Mouse (Mus musculus) midbrain, embryonic 14.5 days (tissue): ENCODE measurements around the gene Eda. TPM values are rescaled to one million over a fixed set of nuclear protein-coding genes. Genes with fewer than 3 reads are reported as not detected.

Experiments
- ATAC-seq: fragments of 200-750 bp; cut with Nextera tagmentation; 2 replicates; pipeline ENCODE4 v1.8.0; 2017; ENCODE audit warnings: moderate number of reproducible peaks, moderate library complexity; ENCODE audit not compliant: low FRiP score, low TSS enrichment
- DNase-seq: peaks from one replicate; pipeline ENCODE4 v3.0.0-alpha.2; 2015
- H3K27ac ChIP-seq: fragments of 300-500 bp; sonication (generic); replicated peaks from 2 replicates; pipeline ENCODE4 v1.5.1; 2014; ENCODE audit warnings: mild to moderate bottlenecking, low read depth, low read length, moderate library complexity
- H3K27me3 ChIP-seq: fragments of 300-500 bp; sonication (generic); 2 replicates; pipeline ENCODE4 v1.6.1; 2014; ENCODE audit warnings: low read length, control low read depth, mixed read lengths; ENCODE audit not compliant: control insufficient read depth, insufficient read depth
- H3K36me3 ChIP-seq: fragments of 300-500 bp; sonication (generic); 2 replicates; pipeline ENCODE4 v1.6.1; 2014; ENCODE audit warnings: low read length, control low read depth; ENCODE audit not compliant: control insufficient read depth, insufficient read depth
- H3K4me1 ChIP-seq: fragments of 300-500 bp; sonication (generic); 2 replicates; pipeline ENCODE4 v1.6.1; 2014; ENCODE audit warnings: mild to moderate bottlenecking, antibody characterized with exemption, low read length, control low read depth; ENCODE audit not compliant: control insufficient read depth, insufficient read depth
- H3K4me2 ChIP-seq: fragments of 300-500 bp; sonication (generic); 2 replicates; pipeline ENCODE4 v1.6.1; 2014; ENCODE audit warnings: mild to moderate bottlenecking, low read length, moderate library complexity
- H3K4me3 ChIP-seq: fragments of 300-500 bp; sonication (generic); replicated peaks from 2 replicates; pipeline ENCODE4 v1.5.1; 2014; ENCODE audit warnings: low read depth, low read length
- H3K9ac ChIP-seq: fragments of 300-500 bp; sonication (generic); replicated peaks from 2 replicates; pipeline ENCODE4 v1.6.1; 2014; ENCODE audit warnings: mild to moderate bottlenecking, low read length, moderate library complexity
- H3K9me3 ChIP-seq: fragments of 300-500 bp; sonication (generic); 2 replicates; pipeline ENCODE4 v1.6.1; 2016; ENCODE audit warnings: low read length, control low read depth, mixed read lengths; ENCODE audit not compliant: control insufficient read depth
- WGBS: fragments of 180-500 bp; shearing (Covaris S2); extraction: QIAGEN DNeasy Blood & Tissue Kit; methylation state at CpG from one replicate; pipeline ENCODE4 v1.1.7; 2014; 5-methylcytosine and 5-hydroxymethylcytosine counted together
- polyA plus RNA-seq: library from polyadenylated mRNA; unstranded; fragments of >200 nt; fragmentation: Nextera tagmentation; extraction: Ambion mirVana; gene quantifications from 2 replicates; pipeline ENCODE4 v1.2.1, GENCODE M21; 2014

Eda gene
- polyA plus RNA-seq = 1.4 and 2.1 TPM in 2 replicates

DNA sequence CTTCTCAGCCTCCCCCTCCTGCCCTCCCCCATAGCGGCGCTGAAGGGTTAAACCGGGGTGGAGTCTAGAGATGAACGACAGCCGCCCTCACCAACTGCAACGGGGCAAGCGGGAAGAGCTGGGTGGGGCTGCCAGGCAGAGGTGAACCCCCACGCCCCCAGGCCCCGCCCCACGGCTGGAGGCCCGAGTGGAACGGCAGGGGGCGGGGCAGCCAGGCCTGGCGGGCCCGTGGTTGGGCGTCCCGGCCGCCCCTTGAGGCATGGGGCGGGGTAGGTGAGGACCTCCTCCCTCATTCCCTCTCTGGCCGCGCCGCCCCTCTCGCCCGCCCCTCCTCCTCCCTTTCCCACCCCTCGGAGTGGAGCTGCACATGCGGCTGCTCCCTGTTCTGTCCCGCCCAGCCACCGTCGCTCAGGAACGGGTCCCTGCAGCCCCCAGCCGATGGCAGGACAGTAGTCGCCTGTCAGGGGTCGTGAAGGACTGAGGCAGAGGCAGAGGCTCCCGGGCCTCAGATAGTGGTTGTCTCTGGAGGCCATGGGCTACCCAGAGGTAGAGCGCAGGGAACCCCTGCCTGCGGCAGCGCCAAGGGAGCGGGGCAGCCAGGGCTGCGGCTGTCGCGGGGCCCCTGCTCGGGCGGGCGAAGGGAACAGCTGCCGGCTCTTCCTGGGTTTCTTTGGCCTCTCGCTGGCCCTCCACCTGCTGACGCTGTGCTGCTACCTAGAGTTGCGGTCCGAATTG is at the start of gene Eda:
Eda (plus strand) TSS at position 357 of the 735 bp plus-strand sequence.
- DNase-seq = peak; percentile 89
- Histone ChIP-seq H3K4me1 (no peaks in the 10 kb centered on the region), H3K27me3 (peaks cover 12% of the 10 kb centered on the region; the same call in 1 of the 2 replicates), H3K4me3 (peak within 1 kb of the TSS; percentile 50), H3K9me3 (no peaks in the 10 kb centered on the region), H3K4me2 (peak within 1 kb of the TSS; percentile 78), H3K36me3 (no peaks in the 10 kb centered on the region), H3K27ac (no peak within 1 kb of the TSS), H3K9ac (peak within 1 kb of the TSS; percentile 45)
- peak; percentile 97 for ATAC-seq
- WGBS = 33% methylated on average over 46 of the region's 49 CpGs

- DNase-seq (no peak), ATAC-seq (no peak)
- no peak overlapping the region for H3K4me3 ChIP-seq
- no peaks in the 10 kb centered on the region for H3K36me3 ChIP-seq
- H3K27me3 ChIP-seq = no peaks in the 10 kb centered on the region
- H3K4me1 ChIP-seq = no peaks in the 10 kb centered on the region
- H3K9me3 ChIP-seq = no peaks in the 10 kb centered on the region
- no peak overlapping the region for H3K4me2 ChIP-seq
- 70% methylated on average over 4 of the region's 4 CpGs for WGBS
- H3K9ac ChIP-seq = no peak overlapping the region
- H3K27ac ChIP-seq = no peak overlapping the region
These were observed 14.4 kb upstream of the Eda start for GRCm38 (mm10) chrX:99961002-99961401.

- Histone ChIP-seq H3K27ac (no peak overlapping the region), H3K4me1 (no peaks in the 10 kb centered on the region), H3K27me3 (no peaks in the 10 kb centered on the region), H3K9ac (no peak overlapping the region), H3K36me3 (no peaks in the 10 kb centered on the region), H3K4me3 (no peak overlapping the region), H3K4me2 (no peak overlapping the region), H3K9me3 (no peaks in the 10 kb centered on the region)
- ATAC-seq = no peak
- DNase-seq = no peak
- 68% methylated on average over 1 of the region's 1 CpGs for WGBS
These were observed 5.3 kb upstream of the Eda start for GRCm38 (mm10) chrX:99970111-99970510.

DNA sequence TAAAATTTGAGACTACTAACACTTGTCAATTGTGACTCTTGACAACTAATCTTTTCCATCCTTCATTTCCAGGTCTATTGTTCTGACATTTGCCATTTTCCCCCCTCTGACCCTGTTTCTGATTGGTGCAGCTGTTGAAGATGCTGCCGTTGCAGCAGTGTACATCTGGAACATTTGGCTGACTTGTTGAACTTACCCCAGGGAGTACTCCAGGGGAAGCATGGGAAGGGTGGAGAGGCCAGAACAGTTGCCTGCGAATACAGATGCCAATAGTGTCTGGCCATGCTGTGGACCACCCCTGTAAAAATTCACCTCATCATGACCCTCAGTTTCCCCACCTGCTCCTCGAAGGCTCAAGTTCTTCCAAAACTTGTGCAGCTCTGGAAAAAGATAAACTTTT is 1.0 kb upstream of the Eda start:
- Histone ChIP-seq H3K4me2 (no peak overlapping the region), H3K4me3 (no peak overlapping the region), H3K27me3 (peaks cover 12% of the 10 kb centered on the region; the same call in 1 of the 2 replicates), H3K27ac (no peak overlapping the region), H3K9ac (no peak overlapping the region), H3K36me3 (no peaks in the 10 kb centered on the region), H3K4me1 (no peaks in the 10 kb centered on the region), H3K9me3 (no peaks in the 10 kb centered on the region)
- DNase-seq = no peak
- ATAC-seq = no peak
- 61% methylated on average over 3 of the region's 3 CpGs for WGBS

DNA sequence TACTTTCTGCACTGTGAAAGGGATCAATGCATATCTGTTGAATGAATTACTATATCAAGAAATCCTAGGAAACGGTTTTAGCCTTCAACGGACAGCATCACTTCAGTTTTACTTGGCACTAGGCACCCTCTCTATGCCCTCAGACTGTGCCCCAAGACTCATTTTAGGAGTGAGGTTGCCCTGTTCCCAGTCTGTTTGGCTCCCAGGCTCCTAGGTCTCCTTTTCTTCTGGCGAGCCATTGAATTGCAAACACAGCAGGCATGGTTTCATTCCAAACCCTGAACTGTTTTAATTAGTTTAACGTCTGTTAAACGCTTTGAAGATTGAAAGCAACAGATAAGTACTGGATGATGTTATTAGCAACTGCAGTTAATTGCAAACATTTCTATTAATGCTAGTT is 603 bp upstream of the Eda start:
- Histone ChIP-seq H3K27me3 (peaks cover 12% of the 10 kb centered on the region; the same call in 1 of the 2 replicates), H3K4me2 (peak overlapping the region; percentile 78), H3K27ac (no peak overlapping the region), H3K4me3 (peak overlapping the region; percentile 50), H3K9me3 (no peaks in the 10 kb centered on the region), H3K4me1 (no peaks in the 10 kb centered on the region), H3K9ac (no peak overlapping the region), H3K36me3 (no peaks in the 10 kb centered on the region)
- DNase-seq (no peak), ATAC-seq (no peak)
- 22% methylated on average over 5 of the region's 5 CpGs for WGBS

- Histone ChIP-seq H3K27ac (no peak overlapping the region), H3K9ac (peak overlapping the region; percentile 45), H3K27me3 (peaks cover 12% of the 10 kb centered on the region; the same call in 1 of the 2 replicates), H3K4me1 (no peaks in the 10 kb centered on the region), H3K4me3 (peak overlapping the region; percentile 50), H3K36me3 (no peaks in the 10 kb centered on the region), H3K9me3 (no peaks in the 10 kb centered on the region), H3K4me2 (peak overlapping the region; percentile 78)
- DNase-seq = peak; percentile 8
- ATAC-seq = 0 out of 2 replicates have a peak, but pooled peaks have one; percentile 0
- WGBS = 20% methylated on average over 48 of the region's 48 CpGs
These were observed 849 bp downstream of the Eda start for GRCm38 (mm10) chrX:99975985-99976924.

GRCm38 (mm10) chrX:99978354-99978753 is 2.9 kb downstream of the Eda start:
- ATAC-seq = no peak
- 66% methylated on average over 2 of the region's 2 CpGs for WGBS
- no peak overlapping the region for H3K4me2 ChIP-seq

DNA sequence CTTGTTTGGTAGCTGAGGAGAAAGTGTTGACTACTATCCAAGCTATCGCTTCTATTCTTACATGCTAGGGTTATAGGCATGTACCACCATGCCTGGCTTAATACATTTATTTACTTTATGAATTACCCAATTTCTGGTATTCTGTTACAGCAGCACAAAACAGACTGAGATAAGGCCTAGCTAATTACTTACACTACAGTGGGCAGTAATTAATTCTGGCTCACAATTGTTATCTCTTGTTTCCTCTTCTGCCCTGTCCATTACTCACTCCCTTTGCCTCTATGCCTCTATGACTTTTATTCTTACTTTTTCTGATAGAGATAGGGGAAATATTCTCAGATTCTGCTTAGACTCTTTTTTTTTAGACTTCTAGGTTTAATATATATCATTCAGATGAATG is 18.0 kb downstream of the Eda start:
- Histone ChIP-seq H3K9ac (no peak overlapping the region), H3K36me3 (no peaks in the 10 kb centered on the region), H3K9me3 (no peaks in the 10 kb centered on the region), H3K27me3 (no peaks in the 10 kb centered on the region), H3K4me3 (no peak overlapping the region), H3K4me2 (no peak overlapping the region), H3K4me1 (no peaks in the 10 kb centered on the region), H3K27ac (no peak overlapping the region)
- ATAC-seq = no peak
- DNase-seq = no peak
- 95% methylated on average over 1 of the region's 1 CpGs for WGBS

More at GRCm38 (mm10) chrX:99978354-99978753, 2.9 kb downstream of the Eda start:
- Histone ChIP-seq H3K9ac (no peak overlapping the region), H3K4me3 (no peak overlapping the region), H3K27ac (no peak overlapping the region), H3K9me3 (no peaks in the 10 kb centered on the region), H3K4me1 (no peaks in the 10 kb centered on the region), H3K36me3 (no peaks in the 10 kb centered on the region), H3K27me3 (peaks cover 12% of the 10 kb centered on the region; the same call in 1 of the 2 replicates)
- DNase-seq = peak; percentile 15
